Mouse (Mus musculus): ENCODE data around the gene Babam2.

DNA sequence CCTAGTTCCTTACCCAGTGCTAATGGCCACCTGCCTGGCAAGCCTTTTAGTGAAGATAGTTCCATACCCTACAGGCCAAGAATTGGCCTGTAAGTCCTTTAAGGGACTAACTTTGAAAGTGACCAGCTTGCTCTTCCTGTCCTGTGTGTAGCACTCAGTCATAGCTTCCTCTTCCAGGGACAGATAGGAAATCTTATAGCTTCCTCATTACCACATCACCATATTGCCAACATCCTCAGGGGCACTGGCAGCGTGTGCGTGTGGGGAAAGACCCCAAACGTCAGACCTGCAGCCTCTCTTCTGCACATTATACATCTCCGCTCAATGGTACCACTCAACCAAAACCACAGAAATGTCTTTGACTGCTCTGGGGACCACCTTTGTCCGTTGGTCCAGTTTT lies 424.9 kb downstream of the Babam2 start:
- no peak for TF ChIP-seq POLR2A (IDR thresholded peaks at IDR 0.05; ENCODE audit: extremely low read depth, insufficient read depth, low read length)
- TF ChIP-seq CTCF (IDR thresholded peaks at IDR 0.05; ENCODE audit: extremely low read depth, insufficient read depth, low read length), result no peak
